Mouse (Mus musculus) kidney, adult 2 months (tissue): ENCODE measurements around the gene Krt84.

ENCODE experiments used
- CTCF ChIP-seq: fragments of 200-500 bp; conservative IDR thresholded peaks from 2 replicates; pipeline ENCODE4 v1.5.1; 2011; ENCODE audit warnings: low read depth, mild to moderate bottlenecking, control low read depth, low read length, moderate library complexity, mixed read lengths; ENCODE audit not compliant: insufficient read depth, insufficient read length
- POLR2A ChIP-seq: fragments of 200-500 bp; IDR thresholded peaks from one replicate; pipeline ENCODE4 v1.6.1; 2011; ENCODE audit warnings: low read depth, low read length, control low read depth

DNA sequence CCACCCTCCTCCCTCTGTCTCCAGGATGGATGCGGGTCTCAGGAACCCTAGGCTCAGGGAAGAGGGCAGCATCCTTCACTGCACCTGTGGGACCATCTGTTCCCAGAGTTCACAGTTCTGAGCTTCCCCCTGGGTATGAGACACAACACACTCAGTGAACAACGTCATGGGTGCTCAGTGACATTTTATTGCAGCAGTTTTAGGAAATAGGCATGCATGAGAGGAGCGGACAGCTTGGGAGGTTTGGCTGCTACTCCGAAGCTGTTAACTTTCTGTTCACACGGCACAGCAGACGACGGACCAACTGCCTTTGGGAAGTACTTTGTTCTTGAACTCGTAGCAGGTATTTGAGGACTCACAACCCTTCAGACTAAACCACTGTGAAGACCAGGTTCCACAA, 19.6 kb upstream of the Krt84 start:
- TF ChIP-seq CTCF = no peak
- no peak for TF ChIP-seq POLR2A
